Mouse (Mus musculus): Measurements from ENCODE around the gene Tnip1. TPM values are rescaled to one million over a fixed set of nuclear protein-coding genes. Genes with fewer than 3 reads are reported as not detected.
A peak's percentile ranks its signal among the peaks of the same experiment; 100 is the strongest.

Tnip1 gene
- polyA plus RNA-seq, 1 experiment from 2014 or later, result 8.8 TPM

GRCm38 (mm10) chr11:54911671-54912502, 50.8 kb downstream of the Tnip1 start:
- WGBS, result 94% methylated on average over 7 of the region's 7 CpGs
- DNase-seq (ENCODE audit: extremely low spot score, low spot score), result no peak
- H3K36me3 ChIP-seq (replicated peaks), result peaks cover 51% of the 10 kb centered on the region

DNA sequence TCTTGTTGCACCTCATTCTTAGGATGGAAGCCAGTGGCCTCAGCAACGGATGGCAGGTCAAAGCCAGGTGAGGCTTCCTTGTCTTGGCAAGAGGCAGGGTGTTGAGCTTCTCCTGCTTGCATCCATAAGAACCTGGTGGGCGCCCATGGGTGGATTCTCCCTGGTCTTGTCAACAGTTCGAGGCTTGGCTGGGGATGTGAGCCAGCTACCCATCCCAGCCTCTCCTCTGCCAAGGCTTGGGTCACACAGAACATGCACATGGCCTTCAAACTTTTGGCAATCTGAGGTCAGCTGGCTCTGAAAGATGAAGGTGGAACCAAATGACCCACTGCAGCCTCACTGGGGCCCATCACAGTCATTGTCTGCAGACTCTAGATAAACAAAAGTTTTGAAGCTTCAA, 51.5 kb downstream of the Tnip1 start:
- no peaks in the 10 kb centered on the region for H3K9me3 ChIP-seq
- no peak for DNase-seq (ENCODE audit: extremely low spot score, low spot score)
- H3K4me3 ChIP-seq, result no peak overlapping the region
- no peak overlapping the region for H3K27ac ChIP-seq
- no peaks in the 10 kb centered on the region for H3K4me1 ChIP-seq
- WGBS, result 96% methylated on average over 3 of the region's 3 CpGs
- peaks cover 46% of the 10 kb centered on the region for H3K36me3 ChIP-seq (replicated peaks)
- no peaks in the 10 kb centered on the region for H3K27me3 ChIP-seq (ENCODE audit: poor library complexity, severe bottlenecking)

More at GRCm38 (mm10) chr11:54911671-54912502, 50.8 kb downstream of the Tnip1 start:
- Histone ChIP-seq H3K9me3 (no peaks in the 10 kb centered on the region), H3K4me1 (no peaks in the 10 kb centered on the region), H3K27ac (no peak overlapping the region), H3K4me3 (no peak overlapping the region), H3K27me3 (ENCODE audit: poor library complexity, severe bottlenecking) (no peaks in the 10 kb centered on the region)

DNA sequence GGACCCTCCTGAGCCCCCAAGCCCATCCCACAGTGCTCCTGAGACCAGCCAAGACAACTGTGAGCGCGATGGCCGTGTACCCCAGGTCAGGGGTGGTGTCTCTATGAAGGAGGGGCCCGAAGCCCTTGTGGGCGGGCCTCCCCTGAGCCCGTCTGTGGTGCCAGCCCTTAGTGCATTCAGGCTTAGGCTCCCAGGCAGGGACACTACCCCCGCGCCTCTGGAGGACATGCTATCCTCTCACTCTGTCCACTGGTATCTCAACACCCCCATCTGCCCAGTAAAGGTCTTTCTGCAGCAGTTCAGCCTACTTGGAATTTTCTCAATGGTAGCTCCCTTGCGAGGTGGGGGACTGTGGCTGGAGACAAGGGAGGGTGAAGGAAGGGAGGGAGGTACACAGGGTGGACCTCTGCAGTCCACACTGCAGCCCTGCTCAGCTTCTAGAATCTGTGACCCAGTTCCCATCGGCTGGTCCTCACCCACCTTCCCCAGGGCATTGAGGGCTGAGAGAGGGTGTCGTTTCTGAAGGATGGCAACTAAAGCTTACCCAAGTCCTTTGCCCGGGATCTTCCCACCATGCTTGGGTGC, 52.5 kb downstream of the Tnip1 start:
- Histone ChIP-seq H3K4me3 (no peak overlapping the region), H3K4me1 (no peaks in the 10 kb centered on the region), H3K27ac (no peak overlapping the region), H3K9me3 (no peaks in the 10 kb centered on the region), H3K36me3 (replicated peaks) (peaks cover 44% of the 10 kb centered on the region), H3K27me3 (ENCODE audit: poor library complexity, severe bottlenecking) (no peaks in the 10 kb centered on the region)
- DNase-seq (ENCODE audit: extremely low spot score, low spot score), result no peak
- WGBS, result 90% methylated on average over 12 of the region's 12 CpGs

- DNase-seq (ENCODE audit: extremely low spot score, low spot score), result no peak
- Histone ChIP-seq H3K4me3 (no peak overlapping the region), H3K27me3 (ENCODE audit: poor library complexity, severe bottlenecking) (no peaks in the 10 kb centered on the region), H3K27ac (no peak overlapping the region), H3K9me3 (no peaks in the 10 kb centered on the region), H3K4me1 (peaks cover 7% of the 10 kb centered on the region), H3K36me3 (replicated peaks) (peaks cover 38% of the 10 kb centered on the region)
- WGBS, result 93% methylated on average over 11 of the region's 11 CpGs
Observed at GRCm38 (mm10) chr11:54909273-54909672, 53.4 kb downstream of the Tnip1 start.

DNA sequence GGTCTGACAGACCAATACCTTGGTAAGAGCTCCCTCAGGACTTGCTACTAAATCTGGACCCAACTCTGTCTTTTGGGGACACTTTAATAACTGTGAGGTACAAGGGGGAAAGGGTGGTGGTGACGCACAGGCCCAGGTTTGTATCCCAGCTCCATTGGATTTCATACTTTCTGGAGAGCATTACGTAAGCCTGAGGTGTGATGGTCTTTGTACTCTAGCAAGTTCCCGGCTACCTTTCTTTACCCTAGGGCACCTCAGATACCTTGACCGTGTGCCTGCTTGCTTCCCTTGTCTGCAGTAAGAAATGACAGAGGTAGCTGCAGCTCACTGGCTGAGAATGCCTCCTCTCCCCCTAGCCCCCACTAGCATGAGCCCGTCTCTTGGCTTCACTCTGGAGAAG, 55.5 kb downstream of the Tnip1 start:
- peaks cover 10% of the 10 kb centered on the region; the same call in 1 of the 2 replicates for H3K27me3 ChIP-seq (ENCODE audit: poor library complexity, severe bottlenecking)
- H3K4me3 ChIP-seq, result no peak overlapping the region
- peaks cover 27% of the 10 kb centered on the region for H3K4me1 ChIP-seq
- no peaks in the 10 kb centered on the region for H3K9me3 ChIP-seq
- H3K36me3 ChIP-seq (replicated peaks), result peaks cover 32% of the 10 kb centered on the region
- 92% methylated on average over 5 of the region's 5 CpGs for WGBS
- H3K27ac ChIP-seq, result no peak overlapping the region
- DNase-seq (ENCODE audit: extremely low spot score, low spot score), result no peak

DNA sequence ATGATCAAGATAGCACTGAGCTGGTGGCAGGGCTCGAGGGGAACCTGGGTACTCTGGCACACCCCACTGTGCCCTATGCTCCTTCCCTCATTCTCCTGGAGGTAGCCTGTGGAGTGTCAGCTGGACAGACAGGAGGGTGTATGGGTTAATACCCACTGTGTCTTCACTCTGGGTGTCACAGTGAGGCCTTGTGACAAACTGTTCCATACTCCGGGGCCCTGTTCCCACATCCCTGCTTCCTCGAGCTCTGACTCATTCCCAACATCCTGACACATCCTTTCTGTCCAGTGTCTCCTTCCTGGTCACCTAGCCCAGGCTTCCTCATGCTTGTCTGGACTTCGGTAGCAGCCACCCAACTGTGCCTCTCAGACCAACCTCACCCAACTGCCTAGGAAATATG, 56.3 kb downstream of the Tnip1 start:
- Histone ChIP-seq H3K9me3 (no peaks in the 10 kb centered on the region), H3K4me3 (no peak overlapping the region), H3K4me1 (peaks cover 28% of the 10 kb centered on the region), H3K27me3 (ENCODE audit: poor library complexity, severe bottlenecking) (peaks cover 16% of the 10 kb centered on the region), H3K27ac (no peak overlapping the region), H3K36me3 (replicated peaks) (peaks cover 28% of the 10 kb centered on the region)
- no peak for DNase-seq (ENCODE audit: extremely low spot score, low spot score)
- 80% methylated on average over 4 of the region's 4 CpGs for WGBS

- Histone ChIP-seq H3K36me3 (replicated peaks) (peaks cover 23% of the 10 kb centered on the region), H3K27ac (0 out of 2 replicates have a peak overlapping the region, but pooled peaks have one; percentile 17), H3K4me3 (no peak overlapping the region), H3K27me3 (ENCODE audit: poor library complexity, severe bottlenecking) (peaks cover 17% of the 10 kb centered on the region), H3K9me3 (no peaks in the 10 kb centered on the region), H3K4me1 (peaks cover 28% of the 10 kb centered on the region)
- no peak for DNase-seq (ENCODE audit: extremely low spot score, low spot score)
- WGBS, result 74% methylated on average over 4 of the region's 4 CpGs
Observed at GRCm38 (mm10) chr11:54905931-54906330, 56.8 kb downstream of the Tnip1 start.

- peaks cover 14% of the 10 kb centered on the region for H3K36me3 ChIP-seq (replicated peaks)
- no peak overlapping the region for H3K4me3 ChIP-seq
- WGBS, result 91% methylated on average over 3 of the region's 3 CpGs
- H3K27me3 ChIP-seq (ENCODE audit: poor library complexity, severe bottlenecking), result peaks cover 17% of the 10 kb centered on the region
- no peak for DNase-seq (ENCODE audit: extremely low spot score, low spot score)
- H3K4me1 ChIP-seq, result peaks cover 28% of the 10 kb centered on the region
- no peak overlapping the region for H3K27ac ChIP-seq
- no peaks in the 10 kb centered on the region for H3K9me3 ChIP-seq
Observed at GRCm38 (mm10) chr11:54905086-54905485, 57.6 kb downstream of the Tnip1 start.

DNA sequence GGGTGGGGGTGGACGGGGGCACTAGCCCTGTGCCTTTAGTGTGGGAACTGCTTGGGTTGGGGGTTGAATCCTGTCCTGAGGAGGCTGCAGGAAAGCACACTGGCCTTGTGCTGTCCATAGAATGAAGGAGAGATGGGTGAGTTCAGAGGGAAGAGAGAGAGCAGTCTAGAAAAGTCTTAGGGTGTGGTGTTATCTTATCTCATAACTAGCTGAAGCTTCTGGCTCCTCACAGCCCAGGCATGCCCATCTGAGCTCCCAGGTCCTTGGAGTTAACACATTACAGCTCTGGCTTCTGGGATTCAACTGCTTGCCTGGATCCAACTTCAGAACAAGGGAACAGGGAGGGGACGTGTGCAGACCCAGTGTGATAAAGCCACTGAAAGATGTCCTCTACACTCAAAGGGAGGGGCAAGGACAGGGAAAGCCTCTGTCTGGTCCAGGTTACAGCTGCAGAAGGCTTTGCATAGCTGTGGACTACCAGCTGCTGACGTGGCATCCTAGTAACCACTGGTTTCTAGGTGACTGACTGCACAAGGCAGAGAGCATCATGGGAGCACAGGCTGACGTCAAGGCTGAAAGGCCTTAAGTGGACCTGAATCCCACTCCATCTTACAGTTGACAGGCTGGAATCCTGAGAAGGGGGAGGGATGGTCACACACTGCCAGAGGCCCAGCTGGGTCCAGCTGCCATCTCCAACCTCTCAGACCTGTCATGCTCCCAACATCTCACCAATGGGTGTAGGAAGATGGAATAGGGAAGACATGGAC, 58.6 kb downstream of the Tnip1 start:
- DNase-seq (ENCODE audit: extremely low spot score, low spot score), result no peak
- H3K27ac ChIP-seq, result 0 out of 2 replicates have a peak overlapping the region, but pooled peaks have one; percentile 4
- H3K27me3 ChIP-seq (ENCODE audit: poor library complexity, severe bottlenecking), result peaks cover 17% of the 10 kb centered on the region
- WGBS, result 80% methylated on average over 4 of the region's 4 CpGs
- peaks cover 28% of the 10 kb centered on the region for H3K4me1 ChIP-seq
- H3K36me3 ChIP-seq (replicated peaks), result peaks cover 6% of the 10 kb centered on the region
- H3K9me3 ChIP-seq, result no peaks in the 10 kb centered on the region
- H3K4me3 ChIP-seq, result no peak overlapping the region

DNA sequence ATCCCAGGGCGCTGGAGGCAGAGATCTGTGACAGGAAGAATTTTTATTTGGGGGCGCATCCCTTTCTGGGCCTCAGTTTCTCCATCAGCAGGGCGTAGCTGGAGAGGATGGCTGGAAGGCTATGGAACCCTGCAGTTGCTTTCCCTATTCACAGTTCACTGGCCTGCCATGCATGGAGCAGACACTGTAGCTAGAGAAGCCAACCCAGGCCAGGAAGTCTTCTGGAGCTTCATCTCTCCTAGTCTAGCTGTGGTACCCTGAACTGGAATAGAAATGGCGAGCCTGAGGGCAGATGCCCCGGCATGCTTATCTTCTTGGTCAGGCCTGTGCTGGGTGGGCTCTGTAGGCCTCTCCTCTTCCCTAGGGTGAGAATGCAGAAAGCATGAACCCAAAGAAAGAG, 59.4 kb downstream of the Tnip1 start:
- Histone ChIP-seq H3K9me3 (no peaks in the 10 kb centered on the region), H3K27me3 (ENCODE audit: poor library complexity, severe bottlenecking) (peaks cover 17% of the 10 kb centered on the region), H3K4me3 (peak overlapping the region; percentile 64), H3K4me1 (peaks cover 28% of the 10 kb centered on the region), H3K27ac (no peak overlapping the region; the same call in 1 of the 2 replicates), H3K36me3 (replicated peaks) (no peaks in the 10 kb centered on the region)
- no peak for DNase-seq (ENCODE audit: extremely low spot score, low spot score)
- 74% methylated on average over 5 of the region's 5 CpGs for WGBS

DNA sequence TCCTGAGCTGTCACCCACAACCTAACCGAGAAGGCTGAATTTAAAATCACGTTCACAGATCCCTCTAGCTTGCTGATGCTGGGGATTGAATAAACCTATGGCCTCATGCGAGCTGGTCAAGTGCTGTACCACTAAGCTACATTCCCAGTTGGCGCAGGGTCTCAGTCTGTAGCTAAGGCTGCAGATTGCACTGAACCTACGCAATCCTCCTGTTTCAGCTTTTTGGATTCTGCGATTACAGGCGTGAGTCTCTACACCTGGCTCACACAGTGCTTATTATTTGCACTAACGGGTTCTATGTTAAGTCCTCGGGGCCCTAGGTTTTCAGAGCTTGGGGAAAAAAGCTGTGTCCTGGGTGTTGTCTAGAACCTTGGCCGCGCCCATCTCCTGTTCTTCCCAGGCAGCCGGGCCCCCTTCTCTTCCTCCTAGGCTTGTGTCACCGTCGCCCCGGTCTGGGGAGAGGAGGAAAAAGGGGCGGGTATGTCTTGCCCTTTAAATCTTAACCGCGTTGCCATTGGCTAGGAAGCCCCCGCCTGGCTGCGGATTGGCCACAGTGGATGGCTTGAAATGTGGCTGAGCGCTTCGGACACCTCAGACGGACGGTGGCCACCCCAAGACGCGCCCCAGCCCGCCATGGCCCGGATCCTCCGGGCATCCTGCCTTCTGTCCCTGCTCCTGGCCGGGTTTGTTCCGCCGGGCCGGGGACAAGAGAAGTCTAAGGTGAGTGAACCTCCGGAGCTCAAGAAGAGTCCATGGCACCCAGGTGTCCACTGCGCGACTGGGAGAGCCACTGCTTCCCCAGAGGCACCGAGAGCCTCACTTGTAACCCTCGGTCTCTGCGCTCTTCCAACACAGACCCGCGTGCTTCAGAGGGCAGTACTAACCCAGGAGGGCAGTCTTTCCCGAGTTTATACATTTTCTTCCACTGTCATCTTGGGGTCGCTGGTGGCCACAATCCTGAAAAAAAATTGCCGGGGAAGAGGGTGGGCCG, 60.1 kb downstream of the Tnip1 start, which contains the start of gene Gpx3:
Gene Gpx3 (plus strand): TSS at position 121 of the 991 bp plus-strand sequence.
- H3K27me3 ChIP-seq (ENCODE audit: poor library complexity, severe bottlenecking), result peaks cover 17% of the 10 kb centered on the region
- peak; percentile 79 for DNase-seq (ENCODE audit: extremely low spot score, low spot score)
- peaks cover 29% of the 10 kb centered on the region for H3K4me1 ChIP-seq
- peak within 1 kb of the TSS; percentile 75 for H3K27ac ChIP-seq
- H3K9me3 ChIP-seq, result no peaks in the 10 kb centered on the region
- H3K36me3 ChIP-seq (replicated peaks), result no peaks in the 10 kb centered on the region
- H3K4me3 ChIP-seq, result peak within 1 kb of the TSS; percentile 64
- WGBS, result 17% methylated on average over 44 of the region's 45 CpGs

- peaks cover 31% of the 10 kb centered on the region for H3K4me1 ChIP-seq
- H3K36me3 ChIP-seq (replicated peaks), result no peaks in the 10 kb centered on the region
- DNase-seq (ENCODE audit: extremely low spot score, low spot score), result no peak
- 82% methylated on average over 4 of the region's 4 CpGs for WGBS
- H3K4me3 ChIP-seq, result no peak overlapping the region
- no peaks in the 10 kb centered on the region for H3K9me3 ChIP-seq
- peaks cover 17% of the 10 kb centered on the region for H3K27me3 ChIP-seq (ENCODE audit: poor library complexity, severe bottlenecking)
- no peak overlapping the region for H3K27ac ChIP-seq
Observed at GRCm38 (mm10) chr11:54899657-54900056, 63.1 kb downstream of the Tnip1 start.

Measured in forebrain, embryonic 10.5 days (tissue).